Mouse (Mus musculus): ENCODE data around the gene Ndufv2.

- TF ChIP-seq EP300 (IDR thresholded peaks at IDR 0.05) (no peak), CTCF (IDR thresholded peaks at IDR 0.05) (no peak; the same call in 1 of the 2 replicates)
Measured at GRCm38 (mm10) chr17:66123066-66123815, 21.9 kb upstream of the Ndufv2 start, which contains the start of gene Ddx11.
